Mouse (Mus musculus) layer of hippocampus, postnatal 25 days (tissue): Measurements from ENCODE around the gene Efemp2. TPM values are rescaled to one million over a fixed set of nuclear protein-coding genes. Genes with fewer than 3 reads are reported as not detected.
"Not testable (repeated sequence)": the region's sequence is repeated elsewhere in the genome, so short reads cannot be mapped to it uniquely, and the experiment has no call there.

Source experiments
- DNase-seq, 2 experiments: peaks; one replicate each; pipeline ENCODE4 v3.0.0; 2022; ENCODE audit warnings: mixed read lengths in 2 of 2, low spot score in 1 of 2; ENCODE audit errors: extremely low spot score in 1 of 2
- total RNA-seq, 2 experiments: library from RNA; stranded (reverse); gene quantifications; 2 replicates each; pipeline ENCODE4 v1.2.3; 2021

Efemp2 gene
- total RNA-seq, 2 experiments from 2014 or later = 11.0 to 11.6 TPM

GRCm38 (mm10) chr19:5475069-5475714 lies 1.4 kb downstream of the Efemp2 start:
- DNase-seq = no peak

GRCm38 (mm10) chr19:5477004-5477667 lies 3.4 kb downstream of the Efemp2 start:
- no peak for DNase-seq

GRCm38 (mm10) chr19:5477668-5478300 lies 4.0 kb downstream of the Efemp2 start:
- DNase-seq = no peak

- no peak for DNase-seq
These were observed 6.3 kb downstream of the Efemp2 start for GRCm38 (mm10) chr19:5480016-5480415.

GRCm38 (mm10) chr19:5481398-5481797 lies 7.6 kb downstream of the Efemp2 start:
- no peak for DNase-seq

DNA sequence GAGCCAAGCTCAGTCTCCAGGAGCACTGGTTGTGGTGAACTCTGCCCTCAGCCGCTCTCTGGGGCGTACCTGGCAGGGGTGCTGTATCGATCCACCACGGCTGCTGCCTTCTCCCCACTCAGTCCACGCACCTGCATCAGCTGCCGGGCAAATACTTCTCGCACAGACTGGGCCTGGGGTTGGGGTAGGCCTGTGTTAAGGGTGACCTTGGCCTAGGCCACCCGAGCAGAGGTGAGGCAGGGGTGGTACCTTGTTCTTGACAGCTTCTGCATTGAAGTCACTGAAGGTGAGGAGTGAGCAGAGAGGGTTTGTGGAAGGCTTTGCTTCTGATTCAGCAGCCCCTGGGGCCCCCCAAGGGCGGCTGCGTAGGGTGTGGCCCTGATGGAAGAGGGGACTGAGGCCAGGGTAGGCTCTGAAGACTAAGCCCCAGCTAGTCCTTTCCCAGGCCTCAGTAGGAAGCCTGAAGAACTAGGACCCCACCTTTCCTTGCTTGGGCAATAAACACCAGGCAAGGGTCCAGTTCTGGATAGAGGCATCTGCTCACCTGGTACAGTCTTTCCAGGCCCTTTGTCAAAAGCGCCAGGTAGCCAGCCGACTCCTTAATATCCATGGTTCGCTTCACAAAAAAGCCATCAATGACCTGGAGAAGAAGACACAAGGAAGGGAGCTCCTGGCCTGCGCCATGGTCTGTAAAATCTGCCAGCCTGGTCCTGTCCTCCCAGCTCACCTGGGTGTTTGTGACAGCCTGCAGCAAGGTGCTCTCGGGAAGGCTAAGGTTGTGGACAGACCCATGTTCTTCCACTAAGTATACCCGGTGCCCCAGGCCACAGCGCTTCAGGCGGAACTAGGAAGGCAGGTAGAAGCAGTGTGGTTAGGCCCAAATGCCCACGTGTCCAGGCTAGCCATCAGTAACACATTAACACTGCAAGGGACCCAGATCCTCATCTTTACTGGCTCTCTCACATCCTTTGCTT lies 9.9 kb downstream of the Efemp2 start:
- no peak for DNase-seq

DNA sequence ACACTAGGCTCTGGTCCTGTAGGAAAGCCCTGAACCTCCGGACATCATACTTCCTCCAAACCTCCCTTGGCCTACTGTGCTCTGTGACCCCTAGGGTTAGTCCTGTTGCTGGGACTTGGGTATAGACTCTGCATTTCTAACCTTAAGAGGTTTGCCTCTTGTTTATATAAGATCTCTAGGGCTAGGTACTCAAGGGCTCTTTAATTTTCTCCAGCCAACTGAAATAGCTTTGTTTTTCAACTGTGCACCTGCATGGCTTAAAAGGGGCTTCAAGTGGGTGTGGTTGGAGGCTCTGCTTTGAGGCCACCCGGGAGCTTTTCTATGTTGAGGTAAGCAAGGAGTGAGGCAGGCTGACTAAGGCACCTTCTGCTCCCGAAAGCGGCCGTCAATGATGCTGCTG lies 10.7 kb downstream of the Efemp2 start:
- no peak for DNase-seq

DNA sequence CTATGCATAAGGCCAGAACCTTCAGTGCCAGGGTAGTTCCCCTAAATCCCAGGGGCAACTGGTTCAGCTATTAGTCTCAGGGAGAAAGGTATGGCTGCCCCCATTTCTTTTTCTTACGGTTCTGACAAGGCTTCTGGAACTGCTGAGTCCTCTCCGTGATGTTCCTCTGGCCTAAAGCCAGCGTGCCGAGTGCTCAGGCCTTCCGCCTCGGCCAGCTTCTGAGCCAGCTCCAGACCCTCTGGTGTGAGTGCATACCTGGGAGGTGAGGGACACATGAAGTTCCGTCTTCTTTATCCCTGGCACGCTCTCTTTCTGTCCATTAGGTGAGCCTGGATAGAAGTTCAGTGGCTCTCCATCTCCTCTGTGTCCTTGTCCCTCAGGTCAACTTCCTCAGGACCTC lies 11.6 kb downstream of the Efemp2 start:
- no peak for DNase-seq

DNA sequence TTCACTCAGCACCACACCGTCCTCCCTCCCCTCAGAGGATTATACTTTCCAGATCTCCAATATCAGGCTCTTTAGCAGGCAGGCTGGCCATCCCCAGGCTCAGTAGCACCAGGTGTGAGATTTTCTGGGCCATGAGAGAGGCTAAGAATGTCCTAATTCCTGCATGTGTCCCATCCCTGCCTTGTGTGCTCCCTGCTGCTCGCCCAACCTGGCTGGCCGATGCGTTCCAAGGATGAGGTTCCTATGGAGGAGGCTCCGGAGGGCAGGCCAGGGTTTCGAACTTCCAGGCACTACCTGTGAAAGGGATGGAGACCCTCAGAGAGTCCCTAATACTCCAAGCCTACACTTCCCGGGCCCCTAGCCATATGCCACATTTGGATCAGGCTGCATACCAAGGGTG lies 12.1 kb downstream of the Efemp2 start:
- DNase-seq = no peak

DNA sequence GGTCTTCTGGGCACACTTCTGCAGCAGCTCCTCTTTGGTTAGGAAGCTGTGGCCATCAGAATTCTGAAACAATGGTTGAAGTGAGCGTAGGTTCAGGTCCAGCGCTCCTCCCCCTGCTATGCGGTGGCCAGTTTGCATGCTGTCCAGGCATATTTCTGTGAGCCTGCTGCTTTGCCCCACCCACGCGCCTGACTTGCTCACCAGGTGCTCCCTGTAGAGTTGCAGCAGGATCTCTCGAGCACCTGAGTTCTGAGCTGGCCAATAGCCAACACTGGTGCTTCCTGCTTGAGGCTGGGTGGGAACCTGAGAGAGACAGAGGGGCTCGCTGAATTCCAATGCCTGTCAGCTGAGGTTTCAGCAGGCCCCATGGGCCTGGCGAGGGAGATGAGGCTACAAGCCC lies 12.5 kb downstream of the Efemp2 start:
- DNase-seq = no peak

DNA sequence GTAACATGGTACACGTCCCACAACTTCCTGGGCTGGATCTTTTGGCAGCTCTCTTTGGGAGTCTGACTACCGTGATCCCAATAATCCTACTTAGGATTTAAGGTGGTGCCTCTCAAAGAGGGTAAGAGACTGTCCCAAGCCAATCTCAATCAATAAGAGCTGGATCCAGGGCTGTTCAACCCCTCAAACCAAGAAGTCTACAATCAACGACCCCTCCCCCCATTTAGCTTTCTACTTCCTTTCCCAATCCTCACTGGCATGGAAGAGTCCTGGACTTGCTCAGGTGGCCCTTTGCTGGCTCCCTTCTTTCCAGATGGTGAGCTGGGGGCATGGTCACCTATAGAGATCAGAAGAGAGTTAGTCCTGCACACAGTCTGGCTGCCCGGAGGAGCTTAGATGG lies 13.0 kb downstream of the Efemp2 start:
- DNase-seq = no peak

GRCm38 (mm10) chr19:5487768-5488550 lies 14.2 kb downstream of the Efemp2 start, which contains the start of gene Mus81:
Gene Mus81 (minus strand): TSS chr19:5488402.
- peak; percentile 92 to 97 for DNase-seq

DNA sequence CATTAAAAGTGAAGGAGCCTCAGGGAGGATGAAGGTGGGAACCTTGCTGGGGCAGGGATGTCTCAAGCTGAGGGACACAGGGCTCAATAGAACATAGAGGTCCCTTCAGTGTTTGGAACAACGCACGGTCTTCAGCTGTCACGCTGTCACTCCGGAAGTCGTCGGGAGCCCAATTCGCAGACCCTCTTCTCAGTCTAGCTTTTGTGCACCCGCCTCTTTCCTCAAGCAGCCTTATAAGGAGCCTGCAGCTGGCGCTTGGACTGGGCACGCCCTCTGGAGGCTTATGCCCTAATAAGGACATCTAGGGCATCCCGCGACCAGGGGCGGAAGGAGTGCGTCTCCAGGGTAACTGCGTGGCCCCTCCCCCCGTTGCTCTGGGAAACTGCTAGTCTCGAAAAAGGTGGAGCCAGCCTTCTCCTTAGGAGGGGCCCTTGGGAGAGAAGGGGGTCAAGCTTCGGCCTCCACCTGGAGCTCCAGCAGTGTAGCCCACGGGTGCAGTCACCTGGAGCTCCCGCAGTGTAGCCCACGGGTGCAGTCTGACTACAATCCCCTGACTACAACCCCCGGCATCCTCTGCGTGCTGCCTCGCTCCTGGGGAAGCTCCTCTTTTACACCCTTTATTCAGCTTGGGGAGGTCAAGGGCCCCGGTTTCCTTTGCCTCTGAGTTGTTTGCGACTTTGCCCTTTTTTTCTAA lies 15.3 kb downstream of the Efemp2 start:
- DNase-seq = peak; percentile 91 to 95

- not testable (repeated sequence) for DNase-seq
These were observed 16.0 kb downstream of the Efemp2 start for GRCm38 (mm10) chr19:5489721-5490120.

DNA sequence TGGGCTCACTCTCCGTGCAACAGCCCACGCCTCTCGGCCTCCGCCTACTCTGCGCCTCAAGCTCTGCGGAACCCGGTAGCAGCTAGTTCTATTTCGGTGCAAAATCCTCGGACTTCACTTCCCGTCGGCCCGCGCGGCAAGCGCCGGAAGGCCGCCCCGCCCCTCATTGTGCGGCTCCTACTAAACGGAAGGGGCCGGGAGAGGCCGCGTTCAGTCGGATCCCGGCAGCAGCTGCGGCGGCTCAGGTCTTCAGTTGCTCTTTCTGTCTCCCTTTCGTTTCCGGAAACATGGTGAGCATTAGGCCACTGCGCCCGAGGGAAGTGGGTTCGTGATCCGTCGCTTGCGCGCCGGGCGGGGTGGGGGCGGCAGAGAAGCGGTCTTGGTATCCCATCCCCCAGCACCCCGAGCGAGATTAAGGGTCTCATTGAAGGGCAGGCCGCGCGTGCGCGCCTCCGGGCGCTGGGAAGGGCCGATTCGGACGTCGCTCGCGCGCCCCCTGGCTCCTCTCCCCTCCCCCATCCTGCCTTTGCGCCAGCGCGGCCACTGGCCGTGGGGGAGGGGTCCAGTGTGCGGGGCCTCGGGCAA lies 16.7 kb downstream of the Efemp2 start, which contains the start of gene Cfl1:
Cfl1 (plus strand) TSS at position 143 of the 585 bp plus-strand sequence.
- peak; percentile 82 to 86 for DNase-seq

GRCm38 (mm10) chr19:5490898-5491708 lies 17.3 kb downstream of the Efemp2 start:
- DNase-seq = peak; percentile 63 to 67

DNA sequence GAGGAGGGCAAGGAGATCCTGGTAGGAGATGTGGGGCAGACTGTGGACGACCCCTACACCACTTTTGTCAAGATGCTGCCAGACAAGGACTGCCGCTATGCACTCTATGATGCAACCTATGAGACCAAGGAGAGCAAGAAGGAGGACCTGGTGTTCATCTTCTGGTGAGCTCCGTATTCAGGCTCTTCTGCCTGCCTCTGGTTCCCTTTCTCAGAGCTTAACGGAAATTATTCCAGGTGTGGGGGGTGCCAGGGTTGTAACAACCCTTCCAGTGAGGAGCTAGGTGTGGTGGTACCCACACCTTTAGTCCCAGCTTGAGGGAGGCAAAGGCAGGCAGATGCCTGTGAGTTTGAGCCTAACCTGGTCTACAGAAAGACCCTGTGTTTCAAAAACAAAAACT lies 18.9 kb downstream of the Efemp2 start:
- no peak for DNase-seq

- DNase-seq = not testable (repeated sequence)
These were observed 19.6 kb downstream of the Efemp2 start for GRCm38 (mm10) chr19:5493301-5493721.
